Mouse (Mus musculus) limb, embryonic 12.5 days (tissue): ENCODE results near the gene Hoxc11. TPM values are rescaled to one million over a fixed set of nuclear protein-coding genes. Genes with fewer than 3 reads are reported as not detected.

ENCODE experiments used
- ATAC-seq: fragments of 200-750 bp; cut with Nextera tagmentation; 2 replicates; pipeline ENCODE4 v1.8.0; 2017; ENCODE audit warnings: low read depth, moderate TSS enrichment; ENCODE audit not compliant: insufficient number of reproducible peaks, insufficient read depth, low FRiP score, low TSS enrichment
- H3K27ac ChIP-seq: fragments of 300-500 bp; sonication (generic); 2 replicates; pipeline ENCODE4 v1.5.1; 2016; ENCODE audit warnings: mild to moderate bottlenecking, moderate library complexity
- H3K27me3 ChIP-seq: fragments of 300-500 bp; sonication (generic); 2 replicates; pipeline ENCODE4 v1.6.1; 2016; ENCODE audit warnings: mild to moderate bottlenecking, moderate library complexity
- H3K36me3 ChIP-seq: fragments of 300-500 bp; sonication (generic); 2 replicates; pipeline ENCODE4 v1.6.1; 2016; ENCODE audit warnings: mild to moderate bottlenecking, moderate library complexity
- H3K4me1 ChIP-seq: fragments of 300-500 bp; sonication (generic); replicated peaks from 2 replicates; pipeline ENCODE4 v1.6.1; 2016
- H3K4me2 ChIP-seq: fragments of 300-500 bp; sonication (generic); 2 replicates; pipeline ENCODE4 v1.6.1; 2016; ENCODE audit warnings: mild to moderate bottlenecking, moderate library complexity
- H3K4me3 ChIP-seq: fragments of 300-500 bp; sonication (generic); replicated peaks from 2 replicates; pipeline ENCODE4 v1.5.1; 2016; ENCODE audit warnings: mild to moderate bottlenecking
- H3K9ac ChIP-seq: fragments of 300-500 bp; sonication (generic); replicated peaks from 2 replicates; pipeline ENCODE4 v1.6.1; 2016; ENCODE audit warnings: mild to moderate bottlenecking, moderate library complexity
- H3K9me3 ChIP-seq: fragments of 300-500 bp; sonication (generic); 2 replicates; pipeline ENCODE4 v1.6.1; 2016; ENCODE audit warnings: mild to moderate bottlenecking, moderate library complexity
- WGBS: fragments of 180-500 bp; shearing (Covaris S2); methylation state at CpG from one replicate; pipeline ENCODE4 v1.1.7; 2016; 5-methylcytosine and 5-hydroxymethylcytosine counted together
- polyA plus RNA-seq: library from polyadenylated mRNA; unstranded; fragments of >200 nt; fragmentation: Nextera tagmentation; extraction: Ambion mirVana; gene quantifications from 2 replicates; pipeline ENCODE4 v1.2.1, GENCODE M21; 2016

Gene Hoxc11
- polyA plus RNA-seq, 1 experiment from 2014 or later, result 5.2 TPM

- 1% methylated on average over 40 of the region's 40 CpGs for WGBS
- H3K4me3 ChIP-seq, result peak overlapping the region; percentile 55
- peaks cover 87% of the 10 kb centered on the region for H3K27me3 ChIP-seq
- no peak for ATAC-seq
- peak overlapping the region; percentile 60 for H3K4me2 ChIP-seq
- H3K9me3 ChIP-seq, result no peaks in the 10 kb centered on the region
- peak overlapping the region; percentile 89 for H3K27ac ChIP-seq
- peak overlapping the region; percentile 81 for H3K9ac ChIP-seq
- peaks cover 71% of the 10 kb centered on the region for H3K4me1 ChIP-seq
- no peaks in the 10 kb centered on the region for H3K36me3 ChIP-seq
Observed at GRCm38 (mm10) chr15:102955833-102956640, 1.8 kb downstream of the Hoxc11 start.

GRCm38 (mm10) chr15:102956906-102957305 lies 2.7 kb downstream of the Hoxc11 start:
- Histone ChIP-seq H3K4me2 (peak overlapping the region; percentile 60), H3K9ac (peak overlapping the region; percentile 81), H3K9me3 (no peaks in the 10 kb centered on the region), H3K4me3 (peak overlapping the region; percentile 55), H3K36me3 (no peaks in the 10 kb centered on the region), H3K27ac (peak overlapping the region; percentile 89), H3K27me3 (peaks cover 87% of the 10 kb centered on the region), H3K4me1 (peaks cover 74% of the 10 kb centered on the region)
- 2% methylated on average over 12 of the region's 12 CpGs for WGBS
- ATAC-seq, result no peak

- Histone ChIP-seq H3K4me1 (peaks cover 70% of the 10 kb centered on the region), H3K27ac (peak overlapping the region; percentile 91), H3K9me3 (no peaks in the 10 kb centered on the region), H3K36me3 (no peaks in the 10 kb centered on the region), H3K4me2 (peak overlapping the region; percentile 56), H3K4me3 (peak overlapping the region; percentile 26), H3K9ac (peak overlapping the region; percentile 48), H3K27me3 (peaks cover 81% of the 10 kb centered on the region)
- ATAC-seq, result peak; percentile 74
- WGBS, result under 1% methylated on average over 13 of the region's 13 CpGs
Observed at GRCm38 (mm10) chr15:102959663-102960191, 5.5 kb downstream of the Hoxc11 start.

GRCm38 (mm10) chr15:102961728-102962127 lies 7.5 kb downstream of the Hoxc11 start:
- peak overlapping the region; percentile 21 for H3K4me3 ChIP-seq
- ATAC-seq, result no peak
- H3K27ac ChIP-seq, result peak overlapping the region; percentile 91

GRCm38 (mm10) chr15:102962492-102962891 lies 8.3 kb downstream of the Hoxc11 start:
- H3K4me1 ChIP-seq, result peaks cover 56% of the 10 kb centered on the region
- H3K36me3 ChIP-seq, result no peaks in the 10 kb centered on the region
- no peak for ATAC-seq
- H3K4me2 ChIP-seq, result peak overlapping the region; percentile 61
- H3K27ac ChIP-seq, result peak overlapping the region; percentile 85
- H3K27me3 ChIP-seq, result peaks cover 83% of the 10 kb centered on the region
- 1% methylated on average over 13 of the region's 13 CpGs for WGBS
- H3K9ac ChIP-seq, result peak overlapping the region; percentile 62
- peak overlapping the region; percentile 42 for H3K4me3 ChIP-seq
- H3K9me3 ChIP-seq, result no peaks in the 10 kb centered on the region

More at GRCm38 (mm10) chr15:102961728-102962127, 7.5 kb downstream of the Hoxc11 start:
- Histone ChIP-seq H3K9me3 (no peaks in the 10 kb centered on the region), H3K9ac (peak overlapping the region; percentile 40), H3K27me3 (peaks cover 83% of the 10 kb centered on the region), H3K4me1 (peaks cover 59% of the 10 kb centered on the region), H3K4me2 (peak overlapping the region; percentile 56), H3K36me3 (no peaks in the 10 kb centered on the region)
- WGBS, result 2% methylated on average over 6 of the region's 6 CpGs

GRCm38 (mm10) chr15:102963259-102963658 lies 9.0 kb downstream of the Hoxc11 start:
- H3K27ac ChIP-seq, result peak overlapping the region; percentile 85
- peak overlapping the region; percentile 61 for H3K4me2 ChIP-seq

GRCm38 (mm10) chr15:102963671-102964640 lies 9.7 kb downstream of the Hoxc11 start:
- Histone ChIP-seq H3K9ac (peak overlapping the region; percentile 62), H3K4me3 (peak overlapping the region; percentile 42), H3K4me1 (peaks cover 42% of the 10 kb centered on the region), H3K4me2 (peak overlapping the region; percentile 61), H3K9me3 (no peaks in the 10 kb centered on the region), H3K36me3 (no peaks in the 10 kb centered on the region), H3K27me3 (peaks cover 86% of the 10 kb centered on the region), H3K27ac (peak overlapping the region; percentile 85)
- ATAC-seq, result no peak
- 1% methylated on average over 28 of the region's 28 CpGs for WGBS

More at GRCm38 (mm10) chr15:102963259-102963658, 9.0 kb downstream of the Hoxc11 start:
- H3K4me1 ChIP-seq, result peaks cover 49% of the 10 kb centered on the region
- peak overlapping the region; percentile 42 for H3K4me3 ChIP-seq
- H3K27me3 ChIP-seq, result peaks cover 81% of the 10 kb centered on the region
- peak overlapping the region; percentile 62 for H3K9ac ChIP-seq
- no peaks in the 10 kb centered on the region for H3K36me3 ChIP-seq
- WGBS, result 3% methylated on average over 8 of the region's 8 CpGs
- no peaks in the 10 kb centered on the region for H3K9me3 ChIP-seq
- ATAC-seq, result no peak

GRCm38 (mm10) chr15:102965003-102965891 lies 11.0 kb downstream of the Hoxc11 start:
- 3% methylated on average over 26 of the region's 26 CpGs for WGBS
- Histone ChIP-seq H3K4me3 (peak overlapping the region; percentile 42), H3K4me1 (peaks cover 36% of the 10 kb centered on the region), H3K36me3 (no peaks in the 10 kb centered on the region), H3K9ac (peak overlapping the region; percentile 62), H3K27me3 (peaks cover 88% of the 10 kb centered on the region), H3K4me2 (peak overlapping the region; percentile 61), H3K9me3 (no peaks in the 10 kb centered on the region), H3K27ac (peak overlapping the region; percentile 85)
- ATAC-seq, result no peak

- peak overlapping the region; percentile 86 for H3K27ac ChIP-seq
- H3K36me3 ChIP-seq, result no peaks in the 10 kb centered on the region
- peaks cover 89% of the 10 kb centered on the region for H3K27me3 ChIP-seq
- peaks cover 36% of the 10 kb centered on the region for H3K4me1 ChIP-seq
- H3K4me3 ChIP-seq, result peak overlapping the region; percentile 42
- H3K9me3 ChIP-seq, result no peaks in the 10 kb centered on the region
- peak; percentile 81 for ATAC-seq
- H3K4me2 ChIP-seq, result peak overlapping the region; percentile 61
- peak overlapping the region; percentile 72 for H3K9ac ChIP-seq
- 2% methylated on average over 30 of the region's 30 CpGs for WGBS
Observed at GRCm38 (mm10) chr15:102965892-102966775, 11.9 kb downstream of the Hoxc11 start.
